ENCODE assay signal across 8 mouse cellular contexts in the genomic region with DNA sequence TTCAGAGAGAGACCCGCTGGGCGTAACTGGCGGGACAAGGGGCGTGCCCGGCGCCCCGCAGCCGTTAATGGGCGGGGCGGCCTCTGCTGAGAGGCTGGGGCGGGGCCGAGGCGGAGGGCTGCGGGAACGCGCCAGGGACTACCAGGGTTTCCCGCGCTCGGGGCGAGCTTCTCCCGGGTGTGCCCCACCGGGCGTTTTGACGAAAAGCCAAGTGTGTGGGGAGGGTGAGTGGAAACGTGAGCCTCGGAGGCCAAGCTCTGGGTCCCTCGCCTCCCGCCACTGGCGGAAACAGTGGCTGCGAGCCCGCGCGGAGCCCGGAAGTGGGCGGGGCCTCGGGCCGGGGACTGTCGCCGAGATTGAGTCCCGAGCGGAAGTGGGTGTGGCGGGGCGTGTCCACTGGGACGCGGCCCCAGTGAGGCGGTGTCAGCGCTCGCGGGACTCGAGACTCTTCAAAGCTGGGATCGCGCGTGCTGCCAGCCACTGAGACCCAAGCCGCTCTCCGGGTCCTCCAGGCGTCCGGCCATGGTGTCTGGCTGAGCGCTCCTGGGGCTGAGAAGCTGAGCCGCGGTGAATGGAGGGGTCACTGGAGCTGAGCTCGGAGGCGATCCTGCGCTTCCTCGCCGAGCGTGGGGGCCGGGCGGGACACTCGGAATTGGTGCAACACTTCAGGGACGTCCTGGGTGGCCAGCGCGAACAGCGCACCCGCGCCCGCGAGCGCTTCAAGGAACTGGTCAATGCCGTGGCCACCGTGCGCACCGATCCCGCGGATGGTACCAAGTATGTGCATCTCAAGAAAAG. TPM values are rescaled to one million over a fixed set of nuclear protein-coding genes. Genes with fewer than 3 reads are reported as not detected.
DNase-seq lines count a peak whose midpoint lies in the region; ATAC-seq and TF ChIP-seq lines count a peak whose summit lies in the region.

TSS of gene Sept10 (minus strand) at position 375 of the 798 bp plus-strand sequence.
TSS of gene Sowahc (plus strand) at position 481 of the 798 bp plus-strand sequence.

- H3K4me2 ChIP-seq in forebrain, embryonic 15.5 days (replicated peaks): peak within 1 kb of the TSS; percentile 99
- H3K4me2 ChIP-seq in liver, embryonic 16.5 days (ENCODE audit: low read depth, low read length): peak within 1 kb of the TSS; percentile 85
- peak within 1 kb of the TSS; percentile 97 for H3K4me2 ChIP-seq in neural tube, embryonic 12.5 days (replicated peaks)
- H3K4me2 ChIP-seq in stomach, postnatal 0 days (replicated peaks; ENCODE audit: low read depth): peak within 1 kb of the TSS; percentile 99

- peak within 1 kb of the TSS; percentile 97 for H3K27ac ChIP-seq in forebrain, embryonic 15.5 days (replicated peaks)
- peak within 1 kb of the TSS; percentile 63 for H3K27ac ChIP-seq in liver, embryonic 16.5 days (ENCODE audit: low read length)
- H3K27ac ChIP-seq in neural tube, embryonic 12.5 days: peak within 1 kb of the TSS; percentile 95
- peak within 1 kb of the TSS; percentile 91 for H3K27ac ChIP-seq in stomach, postnatal 0 days (replicated peaks)

- peak within 1 kb of the TSS; percentile 88 for H3K4me3 ChIP-seq in forebrain, embryonic 15.5 days
- H3K4me3 ChIP-seq in liver, embryonic 16.5 days (ENCODE audit: low read depth, low read length): peak within 1 kb of the TSS; percentile 65
- H3K4me3 ChIP-seq in neural tube, embryonic 12.5 days: peak within 1 kb of the TSS; percentile 80
- peak within 1 kb of the TSS; percentile 84 for H3K4me3 ChIP-seq in stomach, postnatal 0 days (ENCODE audit: low read depth, low read length)

- WGBS in forebrain, embryonic 15.5 days: under 1% methylated on average over 84 of the region's 84 CpGs
- WGBS in large intestine, adult 2 months: under 1% methylated on average over 83 of the region's 84 CpGs
- WGBS in liver, embryonic 16.5 days (ENCODE audit: insufficient replicate concordance): under 1% methylated on average over 84 of the region's 84 CpGs
- under 1% methylated on average over 83 of the region's 84 CpGs for WGBS in neural tube, embryonic 12.5 days
- WGBS in stomach, postnatal 0 days: under 1% methylated on average over 79 of the region's 84 CpGs

- no peaks in the 10 kb centered on the region for H3K27me3 ChIP-seq in forebrain, embryonic 15.5 days
- H3K27me3 ChIP-seq in liver, embryonic 16.5 days (ENCODE audit: control insufficient read depth, insufficient read depth, low read depth, low read length): peaks cover 36% of the 10 kb centered on the region
- H3K27me3 ChIP-seq in neural tube, embryonic 12.5 days (replicated peaks): no peaks in the 10 kb centered on the region
- no peaks in the 10 kb centered on the region for H3K27me3 ChIP-seq in stomach, postnatal 0 days (ENCODE audit: control insufficient read depth, insufficient read depth, low read length)

- intact Hi-C loops in heart, postnatal 14 days (cut with DNase I): loop anchor here (2.0 to 5.0 kb wide), 3 partner anchors 54 to 71 kb away; no protein-coding TSS in a partner anchor

- peak; percentile 85 for TF ChIP-seq EP300 in stomach, postnatal 0 days (optimal IDR thresholded peaks at IDR 0.05)

- peaks cover 38% of the 10 kb centered on the region for H3K4me1 ChIP-seq in forebrain, embryonic 15.5 days
- H3K4me1 ChIP-seq in liver, embryonic 16.5 days (ENCODE audit: control insufficient read depth, low read depth, low read length): peaks cover 8% of the 10 kb centered on the region
- H3K4me1 ChIP-seq in neural tube, embryonic 12.5 days: peaks cover 18% of the 10 kb centered on the region
- peaks cover 4% of the 10 kb centered on the region; the same call in 1 of the 2 replicates for H3K4me1 ChIP-seq in stomach, postnatal 0 days (replicated peaks; ENCODE audit: control insufficient read depth, insufficient read depth)

- peak within 1 kb of the TSS; percentile 84 for H3K9ac ChIP-seq in forebrain, embryonic 15.5 days (replicated peaks)
- peak within 1 kb of the TSS; percentile 70 for H3K9ac ChIP-seq in liver, embryonic 16.5 days (ENCODE audit: low read depth, low read length)
- peak within 1 kb of the TSS; percentile 90 for H3K9ac ChIP-seq in neural tube, embryonic 12.5 days
- peak within 1 kb of the TSS; percentile 88 for H3K9ac ChIP-seq in stomach, postnatal 0 days (ENCODE audit: low read length)

- H3K36me3 ChIP-seq in forebrain, embryonic 15.5 days: no peaks in the 10 kb centered on the region
- H3K36me3 ChIP-seq in liver, embryonic 16.5 days (ENCODE audit: control insufficient read depth, insufficient read depth): no peaks in the 10 kb centered on the region
- H3K36me3 ChIP-seq in neural tube, embryonic 12.5 days: no peaks in the 10 kb centered on the region
- no peaks in the 10 kb centered on the region for H3K36me3 ChIP-seq in stomach, postnatal 0 days (ENCODE audit: control insufficient read depth, insufficient read depth, low read length)

- no peaks in the 10 kb centered on the region for H3K9me3 ChIP-seq in forebrain, embryonic 15.5 days
- no peaks in the 10 kb centered on the region for H3K9me3 ChIP-seq in liver, embryonic 16.5 days (replicated peaks; ENCODE audit: control insufficient read depth, low read length)
- no peaks in the 10 kb centered on the region for H3K9me3 ChIP-seq in neural tube, embryonic 12.5 days
- no peaks in the 10 kb centered on the region for H3K9me3 ChIP-seq in stomach, postnatal 0 days (ENCODE audit: control insufficient read depth, low read length)

- DNase-seq in ES-CJ7 (ENCODE audit: low read depth, low spot score): peak; percentile 93
- peak; percentile 96 for DNase-seq in cerebellum, adult 11-12 months
- peak; percentile 99 for DNase-seq in heart, postnatal 14 days
- DNase-seq in large intestine, adult 2 months (ENCODE audit: low read depth, low spot score): peak; percentile 94
- DNase-seq in stomach, postnatal 0 days (ENCODE audit: low spot score): peak; percentile 98

- TF ChIP-seq CTCF in stomach, postnatal 0 days (IDR thresholded peaks at IDR 0.05; ENCODE audit: low read depth): no peak

- peak; percentile 97 for ATAC-seq in forebrain, embryonic 15.5 days (replicated peaks)
- peak; percentile 90 for ATAC-seq in liver, embryonic 16.5 days (ENCODE audit: low read depth)
- ATAC-seq in neural tube, embryonic 12.5 days (ENCODE audit: low FRiP score, low read depth): peak; percentile 96
- peak; percentile 98 for ATAC-seq in stomach, postnatal 0 days (ENCODE audit: low FRiP score, low TSS enrichment)

RNA-seq across cellular contexts. Expression of gene Sept10, which starts in this region (rescaled TPM):
- polyA plus RNA-seq in forebrain, embryonic 15.5 days (2015; fragmentation: Nextera tagmentation; extraction: Ambion mirVana): 25.2 and 25.8 TPM in 2 replicates
- total RNA-seq in heart, postnatal 14 days (2021): 10 to 100 TPM; 20.1 to 21.1 TPM
- polyA plus RNA-seq in large intestine, adult 2 months (2012; rRNA removed): 3.9 and 5.0 TPM in 2 replicates
- polyA plus RNA-seq in liver, embryonic 16.5 days (2015; fragmentation: Nextera tagmentation; extraction: Ambion mirVana): 9.4 and 11.9 TPM in 2 replicates
- polyA plus RNA-seq in neural tube, embryonic 12.5 days (2016; fragmentation: Nextera tagmentation; extraction: Ambion mirVana): 26.3 and 27.1 TPM in 2 replicates
- polyA plus RNA-seq in stomach, postnatal 0 days (2015; fragmentation: Nextera tagmentation; extraction: Ambion mirVana): 23.6 and 25.2 TPM in 2 replicates

RNA-seq across cellular contexts. Expression of gene Sowahc, which starts in this region (rescaled TPM):
- 16.2 and 17.8 TPM in 2 replicates for polyA plus RNA-seq in forebrain, embryonic 15.5 days (2015; fragmentation: Nextera tagmentation; extraction: Ambion mirVana)
- total RNA-seq in heart, postnatal 14 days (2021): 1 to 10 TPM; 1.7 to 1.8 TPM
- polyA plus RNA-seq in large intestine, adult 2 months (2012; rRNA removed): 2.7 and 4.9 TPM in 2 replicates
- 2.5 and 2.7 TPM in 2 replicates for polyA plus RNA-seq in liver, embryonic 16.5 days (2015; fragmentation: Nextera tagmentation; extraction: Ambion mirVana)
- polyA plus RNA-seq in neural tube, embryonic 12.5 days (2016; fragmentation: Nextera tagmentation; extraction: Ambion mirVana): 16.3 and 17.7 TPM in 2 replicates
- polyA plus RNA-seq in stomach, postnatal 0 days (2015; fragmentation: Nextera tagmentation; extraction: Ambion mirVana): 9.5 and 10.2 TPM in 2 replicates

Comparison
In these comparisons a context has a peak if more than half of its experiments do, and no peak if none do; other contexts are left out.
1. Peak in every context shown above with its lines: DNase-seq, ATAC-seq, H3K4me3 ChIP-seq and H3K27ac ChIP-seq.